Mouse (Mus musculus): Measurements from ENCODE around the gene Rangrf.

DNA sequence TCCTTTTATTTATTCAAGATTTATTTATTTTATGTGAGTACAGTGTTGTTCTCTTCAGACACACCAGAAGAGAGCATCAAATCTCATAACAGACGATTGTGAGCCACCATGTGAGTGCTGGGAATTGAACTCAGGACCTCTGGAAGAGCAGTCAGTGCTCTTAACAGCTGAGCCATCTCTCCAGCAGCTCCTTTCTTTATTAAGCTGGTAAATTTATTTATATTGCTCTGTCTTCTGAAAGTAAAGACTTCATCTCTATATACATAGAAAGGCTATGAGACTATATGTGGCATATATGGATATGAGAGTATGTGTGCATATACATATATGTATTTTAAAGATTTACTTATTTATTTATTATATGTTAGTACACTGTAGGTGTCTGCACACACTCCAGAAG, 34.5 kb upstream of the Rangrf start:
- TF ChIP-seq POLR2A (IDR thresholded peaks at IDR 0.05; ENCODE audit: insufficient read depth, low read length) = no peak
- no peak for TF ChIP-seq EP300 (IDR thresholded peaks at IDR 0.05; ENCODE audit: insufficient read depth, low read depth, low read length)

All from ES-Bruce4 (cell line).